Mouse (Mus musculus): ENCODE results near the gene Ulk4.

Ulk4 gene

GRCm38 (mm10) chr9:120986994-120987393 is 290.0 kb downstream of the Ulk4 start:
- no peak for DNase-seq (ENCODE audit: low read depth in 1 of 2, low spot score in 2 of 2)

GRCm38 (mm10) chr9:120986255-120986654 is 290.7 kb downstream of the Ulk4 start:
- no peak for DNase-seq (ENCODE audit: low read depth in 1 of 2, low spot score in 2 of 2)

- no peak for DNase-seq (ENCODE audit: low read depth in 1 of 2, low spot score in 2 of 2)
Observed at GRCm38 (mm10) chr9:120985524-120985923, 291.5 kb downstream of the Ulk4 start.

GRCm38 (mm10) chr9:120985009-120985408 is 292.0 kb downstream of the Ulk4 start:
- no peak for DNase-seq (ENCODE audit: low read depth in 1 of 2, low spot score in 2 of 2)

GRCm38 (mm10) chr9:120984509-120984908 is 292.5 kb downstream of the Ulk4 start:
- DNase-seq (ENCODE audit: low read depth in 1 of 2, low spot score in 2 of 2), result no peak

GRCm38 (mm10) chr9:120983849-120984248 is 293.1 kb downstream of the Ulk4 start:
- no peak for DNase-seq (ENCODE audit: low read depth in 1 of 2, low spot score in 2 of 2)

- DNase-seq (ENCODE audit: low read depth in 1 of 2, low spot score in 2 of 2), result no peak
Observed at GRCm38 (mm10) chr9:120981777-120982176, 295.2 kb downstream of the Ulk4 start.

- no peak for DNase-seq (ENCODE audit: low read depth in 1 of 2, low spot score in 2 of 2)
Observed at GRCm38 (mm10) chr9:120976856-120977255, 300.1 kb downstream of the Ulk4 start.

GRCm38 (mm10) chr9:120976158-120976557 is 300.8 kb downstream of the Ulk4 start:
- DNase-seq (ENCODE audit: low read depth in 1 of 2, low spot score in 2 of 2), result no peak

GRCm38 (mm10) chr9:120974209-120974608 is 302.8 kb downstream of the Ulk4 start:
- DNase-seq (ENCODE audit: low read depth in 1 of 2, low spot score in 2 of 2), result no peak

- no peak for DNase-seq (ENCODE audit: low read depth in 1 of 2, low spot score in 2 of 2)
Observed at GRCm38 (mm10) chr9:120973026-120973515, 303.9 kb downstream of the Ulk4 start.

- no peak for DNase-seq (ENCODE audit: low read depth in 1 of 2, low spot score in 2 of 2)
Observed at GRCm38 (mm10) chr9:120965007-120965406, 312.0 kb downstream of the Ulk4 start.

- DNase-seq (ENCODE audit: low read depth in 1 of 2, low spot score in 2 of 2), result no peak
Observed at GRCm38 (mm10) chr9:120964224-120964623, 312.8 kb downstream of the Ulk4 start.

GRCm38 (mm10) chr9:120963720-120964119 is 313.3 kb downstream of the Ulk4 start:
- no peak for DNase-seq (ENCODE audit: low read depth in 1 of 2, low spot score in 2 of 2)

- DNase-seq (ENCODE audit: low read depth in 1 of 2, low spot score in 2 of 2), result no peak
Observed at GRCm38 (mm10) chr9:120963104-120963503, 313.9 kb downstream of the Ulk4 start.

- DNase-seq (ENCODE audit: low read depth in 1 of 2, low spot score in 2 of 2), result no peak
Observed at GRCm38 (mm10) chr9:120961969-120962700, 314.9 kb downstream of the Ulk4 start.

GRCm38 (mm10) chr9:120961466-120961865 is 315.5 kb downstream of the Ulk4 start:
- DNase-seq (ENCODE audit: low read depth in 1 of 2, low spot score in 2 of 2), result no peak

GRCm38 (mm10) chr9:120960611-120961010 is 316.4 kb downstream of the Ulk4 start:
- DNase-seq (ENCODE audit: low read depth in 1 of 2, low spot score in 2 of 2), result no peak

GRCm38 (mm10) chr9:120959225-120959624 is 317.8 kb downstream of the Ulk4 start:
- DNase-seq (ENCODE audit: low read depth in 1 of 2, low spot score in 2 of 2), result no peak

- DNase-seq (ENCODE audit: low read depth in 1 of 2, low spot score in 2 of 2), result no peak
Observed at GRCm38 (mm10) chr9:120958560-120958959, 318.4 kb downstream of the Ulk4 start.

GRCm38 (mm10) chr9:120958051-120958450 is 318.9 kb downstream of the Ulk4 start:
- DNase-seq (ENCODE audit: low read depth in 1 of 2, low spot score in 2 of 2), result no peak

- DNase-seq (ENCODE audit: low read depth in 1 of 2, low spot score in 2 of 2), result no peak
Observed at GRCm38 (mm10) chr9:120951947-120952346, 325.1 kb downstream of the Ulk4 start.

GRCm38 (mm10) chr9:120950761-120951160 is 326.2 kb downstream of the Ulk4 start:
- no peak for DNase-seq (ENCODE audit: low read depth in 1 of 2, low spot score in 2 of 2)

Data from monocyte, adult 2 months (primary cell).